Mouse (Mus musculus): ENCODE results near the gene Fcho1. TPM values are rescaled to one million over a fixed set of nuclear protein-coding genes. Genes with fewer than 3 reads are reported as not detected.

Gene Fcho1
- total and polyA plus RNA-seq, 2 experiments from 2014 or later = 68.7 to 97.2 TPM

- no peaks in the 10 kb centered on the region for H3K9me3 ChIP-seq (ENCODE audit: low read length)
- no peak overlapping the region for H3K4me3 ChIP-seq (ENCODE audit: low read depth, low read length)
- H3K27ac ChIP-seq (ENCODE audit: low read depth, low read length) = no peak overlapping the region
- ATAC-seq (no peak), DNase-seq (no peak)
- peaks cover 54% of the 10 kb centered on the region for H3K36me3 ChIP-seq (ENCODE audit: insufficient read depth)
- H3K9ac ChIP-seq = no peak overlapping the region
- 61% methylated on average over 1 of the region's 1 CpGs for WGBS
- no peak for TF ChIP-seq CTCF (IDR thresholded peaks at IDR 0.05; ENCODE audit: low read depth)
- no peak overlapping the region for H3K4me2 ChIP-seq (ENCODE audit: low read depth)
- H3K4me1 ChIP-seq (ENCODE audit: insufficient read depth) = no peaks in the 10 kb centered on the region
- 0 out of 2 replicates have a peak, but pooled peaks cover 4% of the 10 kb centered on the region for H3K27me3 ChIP-seq (ENCODE audit: insufficient read depth, low read length)
Measured at GRCm38 (mm10) chr8:71659751-71660150, 65.8 kb downstream of the Fcho1 start.

GRCm38 (mm10) chr8:71658515-71659049 is 66.9 kb downstream of the Fcho1 start:
- ATAC-seq (no peak), DNase-seq (no peak)
- Histone ChIP-seq H3K9me3 (ENCODE audit: low read length) (no peaks in the 10 kb centered on the region), H3K4me2 (ENCODE audit: low read depth) (no peak overlapping the region), H3K4me3 (ENCODE audit: low read depth, low read length) (no peak overlapping the region), H3K36me3 (ENCODE audit: insufficient read depth) (peaks cover 53% of the 10 kb centered on the region), H3K27me3 (ENCODE audit: insufficient read depth, low read length) (0 out of 2 replicates have a peak, but pooled peaks cover 4% of the 10 kb centered on the region), H3K9ac (no peak overlapping the region), H3K4me1 (ENCODE audit: insufficient read depth) (no peaks in the 10 kb centered on the region), H3K27ac (ENCODE audit: low read depth, low read length) (no peak overlapping the region)
- no peak for TF ChIP-seq CTCF (IDR thresholded peaks at IDR 0.05; ENCODE audit: low read depth)
- WGBS = 35% methylated on average over 17 of the region's 17 CpGs

Other genes starting within 250 kb of the Fcho1 start
- 76.5 and 82.2 TPM in 2 replicates for gene Ano8, start 239.8 kb downstream of the Fcho1 start, total RNA-seq (2014; rRNA removed)
- gene Ano8, start 239.8 kb downstream of the Fcho1 start, polyA plus RNA-seq (2015; fragmentation: Nextera tagmentation; extraction: Ambion mirVana) = 5.9 and 7.7 TPM in 2 replicates
- gene Gtpbp3, start 237.6 kb downstream of the Fcho1 start, total RNA-seq (2014; rRNA removed) = 23.6 and 33.6 TPM in 2 replicates
- gene Gtpbp3, start 237.6 kb downstream of the Fcho1 start, polyA plus RNA-seq (2015; fragmentation: Nextera tagmentation; extraction: Ambion mirVana) = 6.9 and 9.4 TPM in 2 replicates
- 2.2 and 4.0 TPM in 2 replicates for gene Plvap, start 214.0 kb downstream of the Fcho1 start, total RNA-seq (2014; rRNA removed)
- 6.9 and 8.7 TPM in 2 replicates for gene Plvap, start 214.0 kb downstream of the Fcho1 start, polyA plus RNA-seq (2015; fragmentation: Nextera tagmentation; extraction: Ambion mirVana)
- 0.48 TPM in 1 of 2 replicates, not detected in the other for gene Ccdc194, start 200.0 kb downstream of the Fcho1 start, total RNA-seq (2014; rRNA removed)
- 0.08 and 0.16 TPM in 2 replicates for gene Ccdc194, start 200.0 kb downstream of the Fcho1 start, polyA plus RNA-seq (2015; fragmentation: Nextera tagmentation; extraction: Ambion mirVana)
- gene Bst2, start 188.3 kb downstream of the Fcho1 start, total RNA-seq (2014; rRNA removed) = 10.1 and 17.8 TPM in 2 replicates
- gene Bst2, start 188.3 kb downstream of the Fcho1 start, polyA plus RNA-seq (2015; fragmentation: Nextera tagmentation; extraction: Ambion mirVana) = 19.3 and 21.0 TPM in 2 replicates
- 70.5 and 81.7 TPM in 2 replicates for gene Mvb12a, start 182.8 kb downstream of the Fcho1 start, total RNA-seq (2014; rRNA removed)
- gene Mvb12a, start 182.8 kb downstream of the Fcho1 start, polyA plus RNA-seq (2015; fragmentation: Nextera tagmentation; extraction: Ambion mirVana) = 73.4 and 87.4 TPM in 2 replicates
- gene Tmem221, start 166.8 kb downstream of the Fcho1 start, total RNA-seq (2014; rRNA removed) = 0.08 TPM in 1 of 2 replicates, not detected in the other
- 0.16 and 0.18 TPM in 2 replicates for gene Tmem221, start 166.8 kb downstream of the Fcho1 start, polyA plus RNA-seq (2015; fragmentation: Nextera tagmentation; extraction: Ambion mirVana)
- 0.08 TPM in 1 of 2 replicates, not detected in the other for gene Nxnl1, start 159.1 kb downstream of the Fcho1 start, total RNA-seq (2014; rRNA removed)
- not detected in 2 replicates for gene Nxnl1, start 159.1 kb downstream of the Fcho1 start, polyA plus RNA-seq (2015; fragmentation: Nextera tagmentation; extraction: Ambion mirVana)
- gene Slc27a1, start 156.8 kb downstream of the Fcho1 start, total RNA-seq (2014; rRNA removed) = 106 and 133 TPM in 2 replicates
- gene Slc27a1, start 156.8 kb downstream of the Fcho1 start, polyA plus RNA-seq (2015; fragmentation: Nextera tagmentation; extraction: Ambion mirVana) = 74.8 and 102 TPM in 2 replicates
- gene Pgls, start 133.5 kb downstream of the Fcho1 start, total RNA-seq (2014; rRNA removed) = 248 and 264 TPM in 2 replicates
- gene Pgls, start 133.5 kb downstream of the Fcho1 start, polyA plus RNA-seq (2015; fragmentation: Nextera tagmentation; extraction: Ambion mirVana) = 262 and 318 TPM in 2 replicates
- 3.4 and 11.1 TPM in 2 replicates for gene Fam129c, start 128.1 kb downstream of the Fcho1 start, total RNA-seq (2014; rRNA removed)
- 2.0 and 2.8 TPM in 2 replicates for gene Fam129c, start 128.1 kb downstream of the Fcho1 start, polyA plus RNA-seq (2015; fragmentation: Nextera tagmentation; extraction: Ambion mirVana)
- gene Colgalt1, start 114.7 kb downstream of the Fcho1 start, total RNA-seq (2014; rRNA removed) = 84.3 and 85.6 TPM in 2 replicates
- gene Colgalt1, start 114.7 kb downstream of the Fcho1 start, polyA plus RNA-seq (2015; fragmentation: Nextera tagmentation; extraction: Ambion mirVana) = 58.4 and 59.6 TPM in 2 replicates
- 84.8 and 89.2 TPM in 2 replicates for gene Unc13a, start 54.0 kb downstream of the Fcho1 start, total RNA-seq (2014; rRNA removed)
- 14.2 and 18.8 TPM in 2 replicates for gene Unc13a, start 54.0 kb downstream of the Fcho1 start, polyA plus RNA-seq (2015; fragmentation: Nextera tagmentation; extraction: Ambion mirVana)
- gene Jak3, start 49.4 kb downstream of the Fcho1 start, total RNA-seq (2014; rRNA removed) = 5.2 and 7.3 TPM in 2 replicates
- 2.8 and 4.4 TPM in 2 replicates for gene Jak3, start 49.4 kb downstream of the Fcho1 start, polyA plus RNA-seq (2015; fragmentation: Nextera tagmentation; extraction: Ambion mirVana)
- gene Insl3, start 36.5 kb downstream of the Fcho1 start, total RNA-seq (2014; rRNA removed) = 1.6 and 1.8 TPM in 2 replicates
- gene Insl3, start 36.5 kb downstream of the Fcho1 start, polyA plus RNA-seq (2015; fragmentation: Nextera tagmentation; extraction: Ambion mirVana) = 0.36 and 1.4 TPM in 2 replicates
- gene B3gnt3, start 23.9 kb downstream of the Fcho1 start, total RNA-seq (2014; rRNA removed) = 0.24 and 0.92 TPM in 2 replicates
- 0.44 and 0.49 TPM in 2 replicates for gene B3gnt3, start 23.9 kb downstream of the Fcho1 start, polyA plus RNA-seq (2015; fragmentation: Nextera tagmentation; extraction: Ambion mirVana)
- 11.2 and 11.9 TPM in 2 replicates for gene Zfp709, start 156.3 kb upstream of the Fcho1 start, total RNA-seq (2014; rRNA removed)
- gene Zfp709, start 156.3 kb upstream of the Fcho1 start, polyA plus RNA-seq (2015; fragmentation: Nextera tagmentation; extraction: Ambion mirVana) = 5.1 and 5.2 TPM in 2 replicates
- 18.5 and 21.1 TPM in 2 replicates for gene Zfp882, start 182.9 kb upstream of the Fcho1 start, total RNA-seq (2014; rRNA removed)
- gene Zfp882, start 182.9 kb upstream of the Fcho1 start, polyA plus RNA-seq (2015; fragmentation: Nextera tagmentation; extraction: Ambion mirVana) = 4.4 and 7.8 TPM in 2 replicates
- gene Zfp617, start 182.9 kb upstream of the Fcho1 start, total RNA-seq (2014; rRNA removed) = 33.3 and 34.4 TPM in 2 replicates
- 11.5 and 19.5 TPM in 2 replicates for gene Zfp617, start 182.9 kb upstream of the Fcho1 start, polyA plus RNA-seq (2015; fragmentation: Nextera tagmentation; extraction: Ambion mirVana)
- 28.8 and 29.4 TPM in 2 replicates for gene Zfp961, start 225.3 kb upstream of the Fcho1 start, total RNA-seq (2014; rRNA removed)
- 11.1 and 14.5 TPM in 2 replicates for gene Zfp961, start 225.3 kb upstream of the Fcho1 start, polyA plus RNA-seq (2015; fragmentation: Nextera tagmentation; extraction: Ambion mirVana)

Data from forebrain, postnatal 0 days (tissue).